Mouse (Mus musculus) T-helper 17 cell (primary cell): Measurements from ENCODE around the gene Ica1.

ENCODE experiments used
- in situ Hi-C, 2 experiments: fragments of 300-600 bp; cut with MboI, MseI; formaldehyde crosslinking; loops; 1 replicate in 1 of 2; 2 replicates in 1 of 2; pipeline ENCODE4 v1.15.1; 2025; ENCODE audit warnings: high pct_unique_total_duplicates in 2 of 2

Ica1 gene

DNA sequence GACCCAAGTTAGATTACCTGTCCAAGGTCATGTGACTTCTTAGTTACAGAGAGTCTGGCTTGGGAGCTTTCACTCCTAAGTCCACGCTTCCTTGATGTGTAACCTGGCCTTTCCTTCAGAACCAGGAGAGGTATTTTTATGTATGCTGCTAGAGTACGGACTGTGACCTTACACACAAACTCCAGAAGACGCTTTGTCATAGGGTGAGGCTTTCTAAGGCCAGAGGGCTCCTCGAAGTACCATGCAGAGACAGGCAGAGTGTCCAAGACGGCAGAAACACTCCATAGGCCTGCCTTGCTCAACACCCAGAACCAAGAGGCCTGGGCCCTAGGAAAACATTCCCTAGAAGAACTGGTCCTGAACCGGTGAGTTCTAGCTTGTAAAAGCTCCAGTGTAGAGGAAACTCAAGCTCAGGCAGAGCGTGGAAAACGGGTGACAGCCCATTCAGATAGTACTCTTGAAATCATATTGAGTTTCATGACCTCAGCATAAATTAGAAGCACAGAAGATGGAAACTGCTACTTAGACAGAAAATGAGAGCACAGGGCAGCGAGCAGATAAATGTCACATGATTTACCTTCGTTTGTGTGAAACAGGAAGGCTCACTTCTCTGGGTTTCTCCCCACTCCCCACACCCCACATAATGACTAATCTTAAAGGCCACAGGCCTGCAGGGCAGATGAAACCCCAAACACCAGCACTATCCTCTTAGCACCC lies 129.9 kb downstream of the Ica1 start:
- in situ Hi-C loops, result loop anchor here in 1 of 2 experiments (5.0 to 10.0 kb wide), 2 partner anchors 84 to 1694 kb away; partner anchors contain the start of gene Sdhaf3

DNA sequence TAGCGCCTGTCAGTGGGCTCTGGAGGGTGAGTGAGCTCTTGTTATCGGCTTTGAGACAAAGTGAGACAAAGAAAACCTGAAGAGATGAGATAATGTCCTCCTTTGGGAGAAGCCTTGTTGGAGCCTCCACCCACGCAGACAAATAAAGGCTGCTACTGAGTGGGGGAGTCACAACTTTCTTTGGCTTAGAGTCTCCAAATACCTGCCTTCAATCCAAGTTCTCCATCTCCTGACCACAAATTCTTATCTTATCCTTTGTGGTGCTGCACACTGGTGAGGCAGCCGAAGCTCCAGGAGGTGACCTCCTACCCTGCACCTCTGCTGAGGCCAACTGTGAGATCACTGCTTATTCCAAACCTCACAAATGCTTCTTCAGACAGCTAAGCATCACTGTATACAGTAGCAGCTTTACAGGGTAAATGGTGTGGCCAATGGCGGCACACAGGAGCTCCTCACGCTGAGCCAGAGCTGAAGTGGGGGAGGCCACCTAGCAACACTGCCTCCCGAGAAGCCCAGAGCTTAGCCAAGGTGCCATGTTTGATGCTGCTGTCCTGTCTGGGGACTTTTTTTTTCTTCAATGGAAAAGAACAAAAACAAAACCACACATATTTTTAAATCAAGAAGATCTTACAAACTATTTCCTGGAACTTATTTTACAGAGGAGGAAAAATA lies 130.6 kb downstream of the Ica1 start:
- in situ Hi-C loops, result loop anchor here in 1 of 2 experiments (5.0 to 10.0 kb wide), 2 partner anchors 85 to 1693 kb away; partner anchors contain the start of gene Sdhaf3

DNA sequence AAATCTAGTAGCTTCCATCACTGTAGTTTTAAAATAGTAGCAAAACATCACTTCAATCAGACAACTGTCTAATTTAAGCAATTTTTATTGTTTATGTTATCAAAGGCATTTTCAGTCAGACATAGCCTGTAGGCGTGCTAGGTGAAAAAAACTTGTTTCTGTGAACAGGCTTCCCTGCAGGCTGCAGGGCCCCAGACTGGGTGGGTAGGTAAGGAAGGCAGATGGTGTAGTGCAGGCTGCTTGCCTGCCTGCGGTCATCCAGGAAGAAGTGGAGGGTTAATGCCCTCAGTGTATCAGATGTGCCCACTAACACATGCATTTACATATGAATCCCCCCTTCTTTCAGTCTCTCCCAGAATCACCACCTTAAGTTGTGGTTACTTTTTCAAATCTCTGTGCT lies 132.6 kb downstream of the Ica1 start:
- in situ Hi-C loops, result loop anchor here in 1 of 2 experiments (5.0 to 10.0 kb wide), 2 partner anchors 87 to 1691 kb away; partner anchors contain the start of gene Sdhaf3

DNA sequence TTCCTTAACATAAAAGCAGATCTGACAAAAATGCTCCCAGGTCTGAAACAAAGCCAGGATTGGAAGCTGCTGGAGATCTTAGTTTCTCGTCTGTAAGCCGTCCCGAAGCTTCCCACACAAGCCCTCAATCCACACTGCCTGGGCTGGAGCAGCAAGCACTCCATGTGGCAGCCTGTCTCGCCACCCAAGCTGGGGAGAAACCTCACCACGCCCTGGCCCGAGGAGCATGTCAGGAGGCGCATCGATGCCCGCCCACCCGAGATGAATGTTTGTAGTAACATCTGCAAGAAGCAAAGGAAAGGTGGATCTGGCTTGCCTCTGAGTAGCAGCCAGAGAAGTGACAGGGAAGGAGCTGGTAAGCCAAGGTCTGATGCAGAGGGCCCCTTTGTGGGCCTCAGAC lies 133.6 kb downstream of the Ica1 start:
- in situ Hi-C loops, result loop anchor here (5.0 to 10.0 kb wide), 3 partner anchors 78 to 1690 kb away; partner anchors contain the start of gene Sdhaf3 (in 1 of the 2)

- in situ Hi-C loops, result loop anchor here (5.0 to 10.0 kb wide), 2 partner anchors 81 to 1686 kb away; partner anchors contain the start of gene Sdhaf3 (in 1 of the 2)
Measured at GRCm38 (mm10) chr6:8640863-8641262, 137.4 kb downstream of the Ica1 start.

DNA sequence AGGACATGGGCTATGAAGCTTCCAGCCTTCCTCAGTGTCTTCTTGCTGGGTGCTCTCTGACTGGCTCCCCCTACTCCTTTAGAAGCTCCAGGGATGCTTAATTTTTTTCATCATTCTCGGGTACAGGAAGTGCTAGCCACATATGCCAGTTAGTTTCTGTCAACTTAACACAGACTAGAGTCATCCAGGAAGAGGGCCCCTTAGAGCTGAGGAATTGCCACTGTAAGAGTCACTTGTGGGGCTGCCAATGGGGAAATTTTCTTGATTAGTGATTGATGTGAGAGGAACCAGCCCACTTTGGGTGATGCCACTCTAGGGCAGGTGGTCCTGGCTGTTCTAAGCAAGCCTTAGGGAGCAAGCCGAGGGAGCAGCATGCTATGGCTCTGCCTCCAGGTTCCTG lies 138.8 kb downstream of the Ica1 start:
- in situ Hi-C loops, result no loop called here

DNA sequence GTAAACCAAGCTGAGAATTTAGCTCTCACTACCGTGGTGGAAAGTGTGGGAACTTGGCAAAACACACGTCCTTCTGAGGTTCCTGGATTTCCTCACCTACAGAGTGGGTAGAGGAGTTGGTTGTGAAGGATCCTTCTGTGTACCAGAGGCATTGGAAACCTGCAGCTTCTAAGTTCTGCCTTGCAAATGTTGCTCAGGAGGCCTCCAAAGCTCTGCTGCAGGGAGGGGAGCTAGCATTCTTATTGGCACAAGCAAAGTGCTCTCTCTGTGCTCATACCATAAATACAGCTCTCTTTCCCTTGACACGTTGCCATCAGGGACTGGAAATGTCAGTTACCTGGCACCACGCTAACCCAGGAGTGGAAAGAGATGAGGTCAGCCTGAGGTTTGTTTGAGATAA lies 139.4 kb downstream of the Ica1 start:
- in situ Hi-C loops, result no loop called here

GRCm38 (mm10) chr6:8638122-8638521 lies 140.2 kb downstream of the Ica1 start:
- in situ Hi-C loops, result no loop called here

GRCm38 (mm10) chr6:8632701-8633100 lies 145.6 kb downstream of the Ica1 start:
- in situ Hi-C loops, result no loop called here

DNA sequence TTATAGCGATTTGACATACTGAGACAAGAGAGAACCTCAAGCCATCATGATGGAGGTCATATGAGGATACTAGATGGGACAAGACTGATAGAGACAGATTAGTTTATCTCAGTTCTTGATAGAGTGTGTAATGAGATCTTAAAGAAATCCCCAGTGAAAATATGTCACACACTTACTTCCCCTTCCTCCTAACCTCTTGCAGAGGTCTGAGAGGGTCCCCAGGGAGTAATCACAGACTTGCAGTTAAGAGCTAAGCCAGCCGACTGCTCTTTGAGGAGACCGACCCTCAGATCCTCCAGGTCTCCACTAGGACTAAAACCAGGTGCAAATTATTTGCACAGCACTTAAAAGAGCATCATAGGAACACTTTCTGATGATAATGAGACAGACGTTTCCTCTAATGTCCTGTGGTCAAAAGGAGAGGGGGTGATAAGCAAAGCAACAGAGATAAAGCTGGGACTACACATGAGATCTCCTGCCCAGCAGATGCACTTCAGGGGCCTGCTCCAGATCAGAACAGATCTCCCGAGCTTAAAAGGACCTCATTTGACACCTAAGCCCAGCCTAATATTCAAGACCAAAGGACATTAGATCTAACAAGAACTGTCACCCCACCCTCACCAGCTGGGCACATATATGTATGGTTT lies 146.2 kb downstream of the Ica1 start:
- in situ Hi-C loops, result no loop called here

GRCm38 (mm10) chr6:8631362-8631761 lies 146.9 kb downstream of the Ica1 start:
- in situ Hi-C loops, result no loop called here

GRCm38 (mm10) chr6:8630531-8630930 lies 147.8 kb downstream of the Ica1 start:
- in situ Hi-C loops, result no loop called here

DNA sequence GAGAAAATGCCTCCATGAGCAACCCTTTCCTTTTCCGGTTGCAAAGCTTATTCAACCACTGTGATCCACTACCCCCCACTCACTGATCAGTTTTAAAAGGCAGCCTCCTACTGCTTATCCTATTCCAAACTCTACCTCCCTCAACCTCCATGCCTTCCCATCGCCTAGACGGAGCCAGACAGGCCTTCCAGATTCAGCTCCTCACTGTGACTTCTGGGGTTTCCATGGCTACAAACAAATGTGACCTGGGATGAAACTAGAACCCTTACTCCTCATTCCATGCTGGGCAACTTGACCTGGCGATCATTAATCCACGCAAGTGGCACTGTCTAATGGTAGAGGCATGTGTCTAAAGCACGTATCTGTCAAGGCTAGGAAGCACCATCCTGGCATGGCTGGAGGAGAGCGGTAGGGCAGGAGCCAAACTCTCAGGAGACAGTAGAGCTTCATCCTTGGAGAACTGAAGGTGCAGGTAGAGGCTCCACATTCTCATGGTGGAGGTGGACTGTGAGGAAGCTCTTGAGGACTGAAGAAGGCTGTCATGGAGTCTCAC lies 149.5 kb downstream of the Ica1 start:
- in situ Hi-C loops, result no loop called here

DNA sequence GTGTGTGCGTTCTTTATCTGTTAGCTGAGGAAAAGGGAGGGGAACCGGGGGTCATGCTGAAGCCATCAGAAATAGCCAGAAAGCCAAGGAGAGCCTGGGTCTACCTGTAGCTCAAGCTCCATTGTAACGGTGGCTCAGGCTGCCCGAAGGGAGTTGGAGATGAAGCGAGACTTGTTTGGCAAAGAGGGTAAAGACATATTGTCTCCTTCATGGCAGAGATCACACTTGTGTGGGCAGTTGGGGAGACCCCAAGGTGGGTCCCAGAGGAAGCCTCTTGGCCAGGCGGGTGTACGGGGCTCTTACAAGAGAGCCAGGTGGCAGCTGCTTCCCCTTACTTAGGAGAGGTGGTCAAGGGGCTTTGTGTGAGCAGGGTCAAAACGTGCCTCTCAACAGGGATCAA lies 150.1 kb downstream of the Ica1 start:
- in situ Hi-C loops, result no loop called here

DNA sequence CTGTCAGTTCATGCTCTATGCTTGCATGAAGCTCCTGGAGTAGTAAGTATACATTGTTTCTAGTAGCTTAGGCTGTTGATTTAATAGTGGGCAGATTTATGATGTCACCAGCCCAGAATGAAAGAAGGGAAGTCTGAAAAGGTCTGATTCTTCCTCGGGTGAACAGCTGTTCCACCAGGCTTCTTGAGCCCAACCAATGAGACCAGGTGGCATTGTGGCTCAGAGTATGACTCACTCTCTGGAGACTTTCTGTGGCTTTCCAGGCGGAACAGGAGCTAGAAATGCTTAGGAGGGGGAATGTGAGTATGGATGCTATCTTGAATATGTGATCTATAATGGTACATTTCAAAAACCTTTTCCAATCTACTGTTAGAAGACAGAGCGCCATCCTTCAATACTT lies 155.2 kb downstream of the Ica1 start:
- in situ Hi-C loops, result no loop called here

DNA sequence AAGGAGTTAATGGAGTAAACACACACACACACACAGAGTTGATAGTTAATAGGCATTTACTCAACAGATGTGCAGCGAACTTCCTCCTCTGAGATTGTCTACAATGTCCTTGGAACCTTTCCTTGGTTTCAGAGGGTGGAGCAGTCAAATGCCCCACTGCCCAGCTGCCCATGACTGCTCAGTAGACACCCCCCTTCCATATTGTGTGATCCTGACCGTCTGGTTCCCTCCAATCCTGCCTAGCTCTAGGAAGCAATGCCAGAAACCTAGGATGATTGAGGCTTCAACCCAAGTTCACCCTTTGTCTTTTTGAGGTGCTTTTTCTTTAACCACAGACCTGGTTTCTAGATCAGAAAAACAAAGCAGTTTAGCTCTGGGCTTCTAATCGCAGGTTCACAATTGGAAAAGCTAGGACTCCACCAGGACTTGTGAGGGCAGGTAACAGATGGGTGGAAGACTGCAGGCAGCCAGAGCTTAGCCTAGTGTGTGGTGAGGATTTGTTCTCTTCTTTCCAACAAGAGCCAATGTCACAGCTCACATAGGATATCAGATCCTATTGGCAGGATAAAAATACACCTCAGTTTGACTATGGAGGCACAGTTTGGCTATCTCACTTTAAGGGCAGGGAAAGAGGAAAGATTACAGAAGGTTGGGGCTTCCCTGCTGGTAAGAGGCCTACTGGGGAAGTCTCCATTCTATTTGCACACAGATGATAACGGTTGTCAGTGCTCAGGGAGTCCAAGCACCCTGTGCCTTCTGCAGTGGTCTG lies 158.5 kb downstream of the Ica1 start:
- in situ Hi-C loops, result no loop called here

- in situ Hi-C loops, result no loop called here
Measured at GRCm38 (mm10) chr6:8617369-8617768, 160.9 kb downstream of the Ica1 start.

DNA sequence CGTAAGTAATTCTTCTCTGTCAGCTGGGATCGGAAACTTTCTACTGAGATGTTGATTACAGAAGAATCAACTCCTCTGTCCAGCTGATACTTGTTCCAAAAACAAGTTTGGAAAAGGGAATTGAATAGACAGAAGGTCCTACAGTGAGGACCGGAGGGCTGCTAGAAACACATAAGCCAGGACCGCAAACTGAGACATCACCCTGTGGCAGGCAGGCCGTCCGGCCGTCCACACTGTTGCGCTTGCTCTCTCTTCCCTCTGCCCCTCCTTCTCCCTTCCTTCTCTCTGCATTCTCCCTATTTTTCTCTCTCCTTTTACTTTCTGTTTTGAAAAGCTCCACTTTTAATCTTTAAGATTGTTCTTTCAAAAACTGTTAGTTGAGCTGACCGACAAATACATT lies 186.6 kb downstream of the Ica1 start:
- in situ Hi-C loops, result loop anchor here in 1 of 2 experiments (25.0 kb wide), 1 partner anchor 396 kb away; no protein-coding TSS in a partner anchor

DNA sequence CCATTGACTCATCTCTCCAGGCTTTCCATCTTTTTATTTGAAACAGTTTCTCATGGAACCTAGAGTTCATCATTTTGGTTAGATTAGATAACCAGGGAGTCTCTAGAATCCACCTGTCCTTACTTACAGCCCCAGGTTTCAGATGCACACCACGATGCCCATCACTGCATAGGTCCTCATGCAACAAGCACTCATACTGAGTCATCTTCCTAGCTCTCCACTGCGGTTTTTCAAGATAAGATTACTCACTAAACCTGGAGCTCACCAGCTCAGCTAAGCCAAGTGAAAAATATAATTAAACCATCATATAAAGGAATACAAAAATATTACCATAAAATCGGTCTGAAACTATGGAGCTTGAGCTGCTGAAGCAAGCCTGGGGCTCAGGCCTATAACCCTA lies 194.4 kb downstream of the Ica1 start:
- in situ Hi-C loops, result loop anchor here in 1 of 2 experiments (25.0 kb wide), 1 partner anchor 403 kb away; no protein-coding TSS in a partner anchor

DNA sequence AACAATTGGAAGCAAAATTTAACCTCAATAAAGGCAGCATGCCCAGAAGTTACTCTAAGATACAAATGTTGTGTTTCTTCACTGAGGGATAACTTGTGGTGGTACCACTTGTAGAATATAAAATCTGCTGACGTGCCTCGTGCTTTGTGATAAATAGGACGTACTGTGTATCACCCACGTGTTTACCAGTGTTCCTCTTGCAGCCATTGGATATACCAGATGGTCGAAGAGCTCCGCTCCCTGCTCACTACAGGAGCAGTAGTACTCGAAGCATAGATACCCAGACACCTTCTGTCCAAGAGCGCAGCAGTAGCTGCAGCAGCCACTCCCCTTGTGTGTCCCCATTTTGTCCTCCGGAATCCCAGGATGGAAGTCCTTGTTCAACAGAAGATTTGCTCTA lies 195.9 kb downstream of the Ica1 start:
- in situ Hi-C loops, result loop anchor here in 1 of 2 experiments (25.0 kb wide), 1 partner anchor 405 kb away; no protein-coding TSS in a partner anchor
